16 mouse cellular contexts compared by ENCODE assay signal in the genomic region with DNA sequence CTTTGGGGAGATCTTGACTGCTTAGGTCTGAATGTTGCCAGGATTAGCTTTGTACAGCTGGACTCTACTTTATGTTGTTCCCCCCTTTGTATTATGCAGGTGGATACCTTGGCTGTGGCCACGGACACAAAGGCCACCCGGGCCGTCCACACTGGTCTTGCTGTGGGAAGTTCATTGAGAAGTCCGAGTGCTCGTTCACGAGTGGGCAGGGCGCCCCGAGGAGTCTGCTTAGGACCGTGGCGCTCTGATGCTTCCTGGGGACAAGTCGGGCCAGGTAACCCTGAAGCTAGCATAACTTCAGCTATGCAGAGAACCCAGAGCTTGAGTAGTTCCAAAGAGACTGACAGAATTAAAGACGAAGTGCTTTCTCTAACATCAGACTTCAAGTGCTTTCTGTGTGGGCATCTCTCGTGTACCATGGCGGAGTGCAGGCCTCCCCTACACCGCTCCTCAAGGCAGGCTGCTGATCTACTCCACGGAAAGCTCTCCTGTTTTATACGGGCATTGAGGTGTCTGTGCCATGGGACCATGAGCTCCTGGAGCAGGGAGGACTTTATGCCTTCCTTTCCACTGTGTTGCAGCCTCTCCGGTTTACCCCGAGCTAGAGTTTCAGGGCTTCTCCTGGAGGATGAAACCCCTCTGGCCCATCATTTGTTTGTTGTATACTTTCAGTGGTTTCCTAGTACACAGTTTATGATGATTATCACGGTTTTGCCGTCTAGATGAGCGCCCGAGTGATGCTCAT.
"Had no signal": no experiment of that assay in that cellular context is flagged by ENCODE, and none has a peak within 500 bp of the region (broad histone marks: within the 10 kb centered on the region; RNA-seq: fewer than 3 reads in every experiment).

No protein-coding gene starts in this region.

- H3K4me3 ChIP-seq: gastrocnemius, adult 2 months; heart, adult 2 months; heart, embryonic 13.5 days; heart, embryonic 15.5 days; hindbrain, embryonic 10.5 days; hindbrain, embryonic 12.5 days; intestine, embryonic 15.5 days; layer of hippocampus, adult 2 months; left cerebral cortex, adult 2 months; limb, embryonic 10.5 days; limb, embryonic 12.5 days; liver, embryonic 13.5 days had no signal

- H3K36me3 ChIP-seq: intestine, embryonic 15.5 days had no signal

- H3K9me3 ChIP-seq: heart, embryonic 13.5 days; heart, embryonic 15.5 days; hindbrain, embryonic 10.5 days; hindbrain, embryonic 12.5 days; intestine, embryonic 15.5 days; limb, embryonic 10.5 days; limb, embryonic 12.5 days; liver, embryonic 13.5 days had no signal

- H3K27me3 ChIP-seq: heart, embryonic 13.5 days; heart, embryonic 15.5 days; hindbrain, embryonic 12.5 days; intestine, embryonic 15.5 days; limb, embryonic 12.5 days; liver, embryonic 13.5 days had no signal

- DNase-seq: gastrocnemius, postnatal 25 days; heart, adult 2 months; kidney, adult 18-20 months; kidney, adult 8-10 months; liver, embryonic 13.5 days had no signal

- H3K27ac ChIP-seq: gastrocnemius, adult 2 months; heart, adult 2 months; heart, embryonic 13.5 days; heart, embryonic 15.5 days; hindbrain, embryonic 10.5 days; hindbrain, embryonic 12.5 days; hindbrain, embryonic 14.5 days; intestine, embryonic 15.5 days; layer of hippocampus, adult 2 months; left cerebral cortex, adult 2 months; limb, embryonic 10.5 days; limb, embryonic 12.5 days; liver, embryonic 13.5 days had no signal

- H3K4me1 ChIP-seq: heart, embryonic 13.5 days; heart, embryonic 15.5 days; intestine, embryonic 15.5 days had no signal
